Mouse (Mus musculus): ENCODE measurements around the gene Gm28845. TPM values are rescaled to one million over a fixed set of nuclear protein-coding genes. Genes with fewer than 3 reads are reported as not detected.
"Not testable (repeated sequence)": the region's sequence is repeated elsewhere in the genome, so short reads cannot be mapped to it uniquely, and the experiment has no call there.

Gm28845 gene
- polyA plus RNA-seq, 1 experiment from 2014 or later: 0.29 TPM

DNA sequence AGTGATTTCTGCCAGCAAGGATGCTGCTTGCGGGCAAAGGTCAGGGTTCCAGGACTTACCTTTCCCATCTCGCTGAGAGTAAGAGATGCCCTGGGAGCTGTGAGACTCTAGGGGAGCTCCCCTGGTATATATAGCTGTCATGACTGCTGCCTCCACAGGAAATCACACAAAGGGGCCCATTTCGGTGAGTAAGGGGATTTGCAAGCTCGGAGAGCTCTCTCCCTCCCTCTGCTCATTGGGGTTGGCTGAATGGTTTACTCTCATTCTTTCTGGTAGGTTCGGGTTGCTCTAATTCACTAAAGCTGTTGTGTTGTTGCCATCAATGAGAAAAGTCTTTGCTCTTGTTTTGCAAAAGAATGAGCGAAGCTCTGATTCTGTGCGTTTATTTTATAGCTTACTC lies 37.2 kb downstream of the Gm28845 start, which contains the start of gene Crygb:
TSS of gene Crygb (minus strand) at position 101 of the 400 bp plus-strand sequence.
- no peak within 1 kb of the TSS for H3K27ac ChIP-seq
- ATAC-seq (ENCODE audit: low FRiP score) (no peak), DNase-seq (ENCODE audit: low spot score) (no peak)
- H3K27me3 ChIP-seq (ENCODE audit: control insufficient read depth, insufficient read depth, low read length): no peaks in the 10 kb centered on the region
- H3K9ac ChIP-seq: 0 out of 2 replicates have a peak within 1 kb of the TSS, but pooled peaks have one; percentile 8
- no peak within 1 kb of the TSS for H3K4me2 ChIP-seq (replicated peaks)
- H3K4me3 ChIP-seq (replicated peaks; ENCODE audit: low read length): no peak within 1 kb of the TSS
- WGBS: 34% methylated on average over 7 of the region's 7 CpGs
- no peaks in the 10 kb centered on the region for H3K4me1 ChIP-seq (replicated peaks; ENCODE audit: control insufficient read depth, insufficient read depth, low read length)
- H3K9me3 ChIP-seq (ENCODE audit: control insufficient read depth, low read length): no peaks in the 10 kb centered on the region
- H3K36me3 ChIP-seq (replicated peaks; ENCODE audit: control insufficient read depth, insufficient read depth): no peaks in the 10 kb centered on the region

DNA sequence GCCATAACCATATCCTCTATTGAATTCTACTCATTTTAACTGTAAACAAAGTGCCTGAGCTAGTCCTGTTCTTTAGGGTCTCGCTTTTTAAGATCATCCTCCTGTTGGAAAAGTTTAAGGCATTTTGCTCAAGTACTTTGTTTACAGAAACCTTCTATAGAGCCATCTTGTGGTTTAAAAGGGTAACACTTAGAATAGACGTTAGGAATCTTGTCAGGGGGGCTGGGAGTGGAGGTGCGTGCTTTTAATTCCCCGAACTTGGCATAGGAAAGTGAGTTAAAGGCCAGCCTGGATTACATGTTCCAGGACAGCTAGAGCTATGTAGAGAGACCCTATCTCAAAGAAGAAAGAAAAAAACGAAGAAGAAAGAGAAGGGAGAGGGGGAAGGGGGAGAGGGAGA lies 43.8 kb downstream of the Gm28845 start:
- Histone ChIP-seq H3K27me3 (ENCODE audit: control insufficient read depth, insufficient read depth, low read length) (no peaks in the 10 kb centered on the region), H3K27ac (no peak overlapping the region), H3K36me3 (replicated peaks; ENCODE audit: control insufficient read depth, insufficient read depth) (no peaks in the 10 kb centered on the region), H3K4me3 (replicated peaks; ENCODE audit: low read length) (no peak overlapping the region), H3K9ac (no peak overlapping the region), H3K9me3 (ENCODE audit: control insufficient read depth, low read length) (no peaks in the 10 kb centered on the region), H3K4me1 (replicated peaks; ENCODE audit: control insufficient read depth, insufficient read depth, low read length) (no peaks in the 10 kb centered on the region), H3K4me2 (replicated peaks) (no peak overlapping the region)
- ATAC-seq (ENCODE audit: low FRiP score): no peak
- DNase-seq (ENCODE audit: low spot score): peak; percentile 40
- 21% methylated on average over 5 of the region's 5 CpGs for WGBS

DNA sequence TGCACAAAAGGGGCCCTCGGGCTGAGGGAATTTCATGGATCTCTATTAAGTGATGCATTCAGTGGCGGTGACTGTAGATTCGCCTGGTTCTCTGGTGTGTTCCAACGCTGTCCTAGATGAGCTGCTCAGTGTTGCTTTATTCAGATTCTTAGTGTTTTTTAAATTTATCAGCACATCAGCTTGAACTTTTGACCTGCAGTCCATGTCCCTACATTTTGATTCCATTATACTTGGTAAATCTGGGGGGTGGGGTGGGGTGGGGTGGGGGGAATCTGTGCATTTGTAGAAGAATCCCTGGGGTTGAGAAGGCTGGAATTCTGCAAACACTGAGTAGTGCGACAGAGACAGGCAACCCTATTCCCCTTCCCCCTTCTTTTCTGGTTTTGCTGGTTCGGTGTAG lies 45.8 kb downstream of the Gm28845 start, which contains the start of gene Crygc:
TSS of gene Crygc (minus strand) at position 101 of the 400 bp plus-strand sequence.
- ATAC-seq (ENCODE audit: low FRiP score) (no peak), DNase-seq (ENCODE audit: low spot score) (no peak)
- Histone ChIP-seq H3K9me3 (ENCODE audit: control insufficient read depth, low read length) (no peaks in the 10 kb centered on the region), H3K27me3 (ENCODE audit: control insufficient read depth, insufficient read depth, low read length) (no peaks in the 10 kb centered on the region), H3K36me3 (replicated peaks; ENCODE audit: control insufficient read depth, insufficient read depth) (no peaks in the 10 kb centered on the region), H3K4me3 (replicated peaks; ENCODE audit: low read length) (no peak within 1 kb of the TSS), H3K27ac (no peak within 1 kb of the TSS), H3K9ac (no peak within 1 kb of the TSS), H3K4me1 (replicated peaks; ENCODE audit: control insufficient read depth, insufficient read depth, low read length) (no peaks in the 10 kb centered on the region), H3K4me2 (replicated peaks) (no peak within 1 kb of the TSS)
- 64% methylated on average over 6 of the region's 6 CpGs for WGBS

DNA sequence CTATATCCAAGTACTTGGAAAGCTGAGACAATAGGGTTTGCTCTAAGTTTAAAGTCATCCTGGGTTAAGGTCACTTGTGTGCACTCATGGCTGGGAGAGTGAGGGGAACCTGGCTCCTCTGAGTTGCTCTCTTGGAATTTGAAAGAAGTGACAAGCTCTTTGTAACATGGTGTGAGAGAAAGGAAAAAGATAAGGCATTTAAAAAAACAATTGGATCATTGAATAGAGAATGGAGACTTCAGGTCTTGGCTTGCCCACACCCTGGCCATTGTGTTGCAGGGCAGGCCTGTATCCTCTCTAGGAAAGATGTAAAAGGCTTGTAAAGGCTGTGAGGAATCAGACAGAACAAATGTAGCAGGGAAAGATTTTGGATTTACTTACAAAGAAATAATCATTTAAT lies 51.5 kb downstream of the Gm28845 start:
- no peak overlapping the region for H3K4me3 ChIP-seq (replicated peaks; ENCODE audit: low read length)
- H3K27me3 ChIP-seq (ENCODE audit: control insufficient read depth, insufficient read depth, low read length): no peaks in the 10 kb centered on the region
- no peaks in the 10 kb centered on the region for H3K4me1 ChIP-seq (replicated peaks; ENCODE audit: control insufficient read depth, insufficient read depth, low read length)
- no peak overlapping the region for H3K4me2 ChIP-seq (replicated peaks)
- DNase-seq (ENCODE audit: low spot score) (no peak), ATAC-seq (ENCODE audit: low FRiP score) (no peak)
- no peak overlapping the region for H3K9ac ChIP-seq
- H3K36me3 ChIP-seq (replicated peaks; ENCODE audit: control insufficient read depth, insufficient read depth): no peaks in the 10 kb centered on the region
- no peaks in the 10 kb centered on the region for H3K9me3 ChIP-seq (ENCODE audit: control insufficient read depth, low read length)
- H3K27ac ChIP-seq: no peak overlapping the region

DNA sequence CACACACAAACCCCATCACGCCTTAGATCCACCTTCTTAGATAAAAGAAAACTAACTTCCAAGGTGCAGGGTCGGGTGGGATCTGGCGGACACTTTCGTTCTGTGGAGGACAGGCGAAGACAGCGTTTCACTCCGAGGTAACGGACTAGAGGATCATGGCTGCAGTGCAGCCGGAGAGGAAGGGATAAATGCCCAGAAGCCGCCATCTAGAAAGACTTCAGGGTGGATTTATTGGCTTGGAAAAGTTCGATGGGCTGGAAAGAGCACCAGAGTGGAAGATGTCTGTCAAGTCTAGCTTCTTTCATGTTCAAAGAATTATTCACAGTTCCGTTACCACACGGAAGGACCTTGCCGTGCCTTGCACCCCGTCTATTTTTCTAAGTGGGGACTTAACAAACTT lies 55.2 kb downstream of the Gm28845 start:
- no peak for ATAC-seq (ENCODE audit: low FRiP score)
- Histone ChIP-seq H3K9me3 (ENCODE audit: control insufficient read depth, low read length) (no peaks in the 10 kb centered on the region), H3K9ac (no peak overlapping the region), H3K4me2 (replicated peaks) (no peak overlapping the region), H3K27me3 (ENCODE audit: control insufficient read depth, insufficient read depth, low read length) (no peaks in the 10 kb centered on the region), H3K4me3 (replicated peaks; ENCODE audit: low read length) (no peak overlapping the region), H3K27ac (no peak overlapping the region), H3K4me1 (replicated peaks; ENCODE audit: control insufficient read depth, insufficient read depth, low read length) (no peaks in the 10 kb centered on the region), H3K36me3 (replicated peaks; ENCODE audit: control insufficient read depth, insufficient read depth) (no peaks in the 10 kb centered on the region)
- no peak for DNase-seq (ENCODE audit: low spot score)
- WGBS: 84% methylated on average over 15 of the region's 15 CpGs

DNA sequence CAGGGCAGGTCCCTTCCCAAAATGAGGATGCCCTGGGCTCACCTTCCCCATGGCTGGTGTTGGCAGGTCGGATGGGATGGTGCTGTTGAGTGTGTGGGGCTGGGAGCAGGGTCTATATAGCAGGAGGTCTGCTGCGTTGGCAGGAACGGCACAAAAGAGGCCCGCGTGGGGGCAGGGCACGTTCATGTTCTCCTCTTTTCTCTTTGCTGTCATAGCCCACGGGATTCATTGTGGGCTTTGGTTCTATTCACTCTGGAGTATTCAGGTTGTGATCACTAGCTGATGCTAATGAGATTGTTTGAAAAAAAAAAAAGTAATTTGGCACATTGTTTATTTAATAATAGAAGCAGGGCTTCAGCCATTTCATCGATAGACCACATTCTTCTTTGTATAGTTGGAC lies 56.0 kb downstream of the Gm28845 start, which contains the start of gene Crygd:
TSS of gene Crygd (minus strand) at position 101 of the 400 bp plus-strand sequence.
- H3K27ac ChIP-seq: no peak within 1 kb of the TSS
- H3K27me3 ChIP-seq (ENCODE audit: control insufficient read depth, insufficient read depth, low read length): no peaks in the 10 kb centered on the region
- no peaks in the 10 kb centered on the region for H3K9me3 ChIP-seq (ENCODE audit: control insufficient read depth, low read length)
- no peak within 1 kb of the TSS for H3K4me3 ChIP-seq (replicated peaks; ENCODE audit: low read length)
- DNase-seq (ENCODE audit: low spot score) (no peak), ATAC-seq (ENCODE audit: low FRiP score) (no peak)
- H3K4me1 ChIP-seq (replicated peaks; ENCODE audit: control insufficient read depth, insufficient read depth, low read length): no peaks in the 10 kb centered on the region
- 48% methylated on average over 8 of the region's 8 CpGs for WGBS
- H3K36me3 ChIP-seq (replicated peaks; ENCODE audit: control insufficient read depth, insufficient read depth): no peaks in the 10 kb centered on the region
- no peak within 1 kb of the TSS for H3K9ac ChIP-seq
- no peak within 1 kb of the TSS for H3K4me2 ChIP-seq (replicated peaks)

DNA sequence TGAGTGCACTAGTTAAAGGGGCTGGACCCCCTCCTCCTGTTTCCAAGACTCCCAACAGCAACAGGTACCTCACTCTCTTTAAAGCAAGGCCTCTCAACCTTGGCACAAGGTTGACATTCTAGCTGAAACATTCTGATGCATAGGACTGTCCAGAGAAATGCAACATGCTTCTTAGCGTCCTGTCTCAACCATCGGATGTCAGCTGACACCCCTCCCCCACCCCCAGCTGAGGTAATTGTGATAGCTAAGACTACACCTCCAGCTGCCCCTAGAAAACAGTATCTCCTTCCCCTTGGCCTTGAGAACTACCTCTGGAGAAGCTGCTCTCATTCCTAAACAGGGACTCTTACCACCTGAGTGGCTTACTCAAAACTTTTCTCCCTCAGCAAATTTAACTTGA lies 67.2 kb downstream of the Gm28845 start:
- H3K27ac ChIP-seq: no peak overlapping the region
- no peaks in the 10 kb centered on the region for H3K27me3 ChIP-seq (ENCODE audit: control insufficient read depth, insufficient read depth, low read length)
- 43% methylated on average over 2 of the region's 2 CpGs for WGBS

DNA sequence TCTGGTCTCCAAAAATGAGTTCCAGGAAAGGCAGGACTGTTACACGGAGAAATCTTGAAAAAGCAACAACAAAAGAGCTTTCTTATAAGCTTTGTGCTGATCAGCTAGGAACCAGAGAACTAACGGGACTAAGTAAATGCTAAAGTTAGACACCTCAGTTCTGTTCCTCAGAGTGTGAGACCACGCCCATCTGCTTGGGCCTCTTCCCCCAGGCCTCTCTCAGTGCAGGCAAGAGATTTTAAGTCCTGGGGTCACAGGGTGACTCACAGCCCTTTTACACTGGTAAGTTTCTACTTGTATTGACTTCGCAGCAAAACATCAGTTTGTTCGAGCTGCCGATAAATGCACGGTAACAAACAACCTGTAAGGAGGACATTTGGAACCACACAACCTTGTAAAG lies 67.7 kb downstream of the Gm28845 start:
- no peaks in the 10 kb centered on the region for H3K27me3 ChIP-seq (ENCODE audit: control insufficient read depth, insufficient read depth, low read length)
- WGBS: 54% methylated on average over 7 of the region's 7 CpGs
- ATAC-seq (ENCODE audit: low FRiP score): no peak
- no peak overlapping the region for H3K4me2 ChIP-seq (replicated peaks)
- H3K4me1 ChIP-seq (replicated peaks; ENCODE audit: control insufficient read depth, insufficient read depth, low read length): no peaks in the 10 kb centered on the region
- no peaks in the 10 kb centered on the region for H3K36me3 ChIP-seq (replicated peaks; ENCODE audit: control insufficient read depth, insufficient read depth)
- no peaks in the 10 kb centered on the region for H3K9me3 ChIP-seq (ENCODE audit: control insufficient read depth, low read length)
- H3K9ac ChIP-seq: no peak overlapping the region
- no peak for DNase-seq (ENCODE audit: low spot score)
- H3K4me3 ChIP-seq (replicated peaks; ENCODE audit: low read length): no peak overlapping the region
- no peak overlapping the region for H3K27ac ChIP-seq

More for the DNA sequence above, 67.2 kb downstream of the Gm28845 start:
- no peak for ATAC-seq (ENCODE audit: low FRiP score)
- no peaks in the 10 kb centered on the region for H3K36me3 ChIP-seq (replicated peaks; ENCODE audit: control insufficient read depth, insufficient read depth)
- no peak overlapping the region for H3K4me3 ChIP-seq (replicated peaks; ENCODE audit: low read length)
- DNase-seq (ENCODE audit: low spot score): no peak
- H3K4me1 ChIP-seq (replicated peaks; ENCODE audit: control insufficient read depth, insufficient read depth, low read length): no peaks in the 10 kb centered on the region
- no peak overlapping the region for H3K9ac ChIP-seq
- no peak overlapping the region for H3K4me2 ChIP-seq (replicated peaks)
- no peaks in the 10 kb centered on the region for H3K9me3 ChIP-seq (ENCODE audit: control insufficient read depth, low read length)

DNA sequence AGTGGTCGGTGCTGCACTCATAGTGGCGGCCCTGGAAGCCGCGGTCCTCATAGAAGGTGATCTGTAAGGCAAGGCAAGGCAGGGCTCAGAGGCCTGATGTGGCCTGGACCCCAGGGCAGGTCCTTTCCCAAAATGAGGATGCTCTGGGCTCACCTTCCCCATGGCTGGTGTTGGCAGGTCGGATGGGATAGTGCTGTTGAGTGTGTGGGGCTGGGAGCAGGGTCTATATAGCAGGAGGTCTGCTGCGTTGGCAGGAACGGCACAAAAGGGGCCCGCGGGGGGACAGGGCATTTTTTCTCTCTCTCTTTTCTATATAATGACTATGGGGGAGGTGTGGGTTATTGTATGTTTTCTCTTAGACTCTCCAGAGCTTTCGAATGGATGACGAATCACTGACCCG lies 68.4 kb downstream of the Gm28845 start, which contains the start of gene Cryge:
TSS of gene Cryge (minus strand) at position 198 of the 400 bp plus-strand sequence.
- not testable (repeated sequence) for ATAC-seq (ENCODE audit: low FRiP score); DNase-seq (ENCODE audit: low spot score); H3K4me3 ChIP-seq (replicated peaks; ENCODE audit: low read length)

More for the DNA sequence above, 68.4 kb downstream of the Gm28845 start, which contains the start of gene Cryge:
- not testable (repeated sequence) for H3K9ac ChIP-seq; H3K4me2 ChIP-seq (replicated peaks); H3K27me3 ChIP-seq (ENCODE audit: control insufficient read depth, insufficient read depth, low read length); H3K4me1 ChIP-seq (replicated peaks; ENCODE audit: control insufficient read depth, insufficient read depth, low read length); H3K27ac ChIP-seq; H3K36me3 ChIP-seq (replicated peaks; ENCODE audit: control insufficient read depth, insufficient read depth); H3K9me3 ChIP-seq (ENCODE audit: control insufficient read depth, low read length)
- 40% methylated on average over 10 of the region's 12 CpGs for WGBS

Measured in hindbrain, embryonic 14.5 days (tissue).